Mouse (Mus musculus): Measurements from ENCODE around the gene Sp7.

Gene Sp7

GRCm38 (mm10) chr15:102386640-102387039 lies 19.7 kb upstream of the Sp7 start:
- DNase-seq: no peak

GRCm38 (mm10) chr15:102383671-102384070 lies 16.7 kb upstream of the Sp7 start:
- DNase-seq: no peak

GRCm38 (mm10) chr15:102381575-102381974 lies 14.6 kb upstream of the Sp7 start:
- peak; percentile 92 to 93 for DNase-seq

- DNase-seq: peak; percentile 85 to 90
Measured at GRCm38 (mm10) chr15:102377810-102378262, 10.9 kb upstream of the Sp7 start.

- peak; percentile 95 to 96 for DNase-seq
Measured at GRCm38 (mm10) chr15:102377163-102377543, 10.2 kb upstream of the Sp7 start.

GRCm38 (mm10) chr15:102376453-102377162 lies 9.6 kb upstream of the Sp7 start:
- peak; percentile 76 to 84 for DNase-seq

- no peak for DNase-seq
Measured at GRCm38 (mm10) chr15:102370727-102371126, 3.7 kb upstream of the Sp7 start.

- DNase-seq: no peak
Measured at GRCm38 (mm10) chr15:102369972-102370371, 3.0 kb upstream of the Sp7 start.

GRCm38 (mm10) chr15:102366238-102366637 lies 744 bp downstream of the Sp7 start:
- no peak for DNase-seq

- DNase-seq: no peak
Measured at GRCm38 (mm10) chr15:102364678-102365077, 2.3 kb downstream of the Sp7 start.

- DNase-seq: peak; percentile 63 to 66
Measured at GRCm38 (mm10) chr15:102362648-102363047, 4.3 kb downstream of the Sp7 start.

GRCm38 (mm10) chr15:102358834-102359233 lies 8.1 kb downstream of the Sp7 start:
- DNase-seq: no peak

- DNase-seq: peak; percentile 44 to 68
Measured at GRCm38 (mm10) chr15:102358126-102358525, 8.9 kb downstream of the Sp7 start.

GRCm38 (mm10) chr15:102356501-102357325 lies 10.3 kb downstream of the Sp7 start:
- DNase-seq: no peak

GRCm38 (mm10) chr15:102355871-102356441 lies 11.0 kb downstream of the Sp7 start:
- DNase-seq: peak; percentile 71 to 83

GRCm38 (mm10) chr15:102355134-102355870 lies 11.7 kb downstream of the Sp7 start:
- peak; percentile 75 to 84 for DNase-seq

GRCm38 (mm10) chr15:102353986-102354385 lies 13.0 kb downstream of the Sp7 start:
- no peak for DNase-seq

- DNase-seq: peak; percentile 51 to 54
Measured at GRCm38 (mm10) chr15:102352177-102352576, 14.8 kb downstream of the Sp7 start.

GRCm38 (mm10) chr15:102350942-102351291 lies 16.1 kb downstream of the Sp7 start:
- no peak for DNase-seq

GRCm38 (mm10) chr15:102350138-102350941 lies 16.6 kb downstream of the Sp7 start, which contains the start of gene Aaas:
Gene Aaas, minus strand, starts transcription at chr15:102350771.
- DNase-seq: peak; percentile 97

- no peak for DNase-seq
Measured at GRCm38 (mm10) chr15:102346444-102346843, 20.5 kb downstream of the Sp7 start.

GRCm38 (mm10) chr15:102344490-102344889 lies 22.5 kb downstream of the Sp7 start:
- DNase-seq: no peak
